Mouse (Mus musculus) E14TG2a.4 (cell line): ENCODE data around the gene Slc6a18.

ENCODE experiments used
- CTCF ChIP-seq: conservative IDR thresholded peaks from 2 replicates; pipeline ENCODE4 v1.5.1; 2014; ENCODE audit warnings: low read length
- NANOG ChIP-seq: IDR thresholded peaks from 2 replicates; pipeline ENCODE4 v1.6.1; 2014; ENCODE audit warnings: borderline replicate concordance, low read length, mixed read lengths

DNA sequence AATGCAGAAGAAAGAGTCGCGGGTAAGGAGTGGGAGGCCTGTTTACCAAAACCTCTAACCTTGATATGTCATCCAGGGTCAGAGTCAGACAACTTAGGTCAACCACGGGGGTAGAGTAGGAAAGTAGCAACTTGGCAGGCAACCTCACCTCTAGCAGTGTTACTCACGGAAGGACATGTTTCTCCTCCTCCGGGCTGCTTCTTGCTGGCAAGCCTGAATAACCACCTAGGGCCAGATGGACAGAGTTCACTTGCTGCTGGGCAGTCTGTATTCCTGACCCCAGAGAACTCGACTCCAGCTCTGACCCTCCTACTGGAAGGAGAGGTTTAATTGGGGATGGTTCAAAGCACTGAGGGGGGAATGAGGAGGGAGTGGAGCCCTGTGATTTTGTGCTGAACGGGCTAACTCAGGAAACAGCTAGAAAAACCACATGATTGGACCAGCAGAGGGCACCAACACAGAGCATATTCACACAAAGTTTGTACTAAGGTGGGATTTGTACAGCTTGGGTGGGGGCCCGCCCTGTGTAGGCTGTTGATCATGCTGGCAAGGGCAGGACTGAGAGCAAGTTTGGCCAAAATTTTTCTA is 45.4 kb upstream of the Slc6a18 start:
- peak; percentile 47 for TF ChIP-seq CTCF
- TF ChIP-seq NANOG: no peak
